Mouse (Mus musculus) embryo, embryonic 9.5 days (tissue): Measurements from ENCODE around the gene Cstad.

Source experiments
- DNase-seq: peaks from one replicate; pipeline ENCODE4 v3.0.0-alpha.2; 2017; ENCODE audit errors: extremely low spot score

Gene Cstad

GRCm38 (mm10) chr2:30594641-30595379 is at the start of gene Cstad:
Gene Cstad, plus strand, starts transcription at chr2:30595040.
- DNase-seq, result peak; percentile 88

- DNase-seq, result peak; percentile 48
Observed at GRCm38 (mm10) chr2:30545706-30546105, 49.1 kb upstream of the Cstad start.

DNA sequence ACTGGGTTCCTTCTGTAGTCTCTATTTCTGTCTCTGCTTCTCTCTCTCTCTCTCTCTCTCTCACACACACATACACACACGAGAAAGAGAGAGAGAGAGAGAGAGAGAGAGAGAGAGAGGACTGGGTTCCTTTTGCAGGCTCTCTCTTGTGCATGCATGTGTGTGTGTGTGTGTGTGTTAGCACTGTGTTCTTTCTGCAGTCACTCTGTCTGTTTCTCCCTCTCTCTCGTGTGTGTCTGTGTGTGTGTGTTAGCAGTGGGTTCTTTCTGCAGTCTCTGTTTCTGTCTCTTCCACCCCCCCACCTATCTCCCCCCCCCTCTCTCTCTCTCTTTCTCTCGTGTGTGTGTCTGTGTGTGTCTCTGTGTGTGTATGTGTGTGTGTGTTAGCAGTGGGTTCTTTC is 48.6 kb upstream of the Cstad start:
- no peak for DNase-seq

DNA sequence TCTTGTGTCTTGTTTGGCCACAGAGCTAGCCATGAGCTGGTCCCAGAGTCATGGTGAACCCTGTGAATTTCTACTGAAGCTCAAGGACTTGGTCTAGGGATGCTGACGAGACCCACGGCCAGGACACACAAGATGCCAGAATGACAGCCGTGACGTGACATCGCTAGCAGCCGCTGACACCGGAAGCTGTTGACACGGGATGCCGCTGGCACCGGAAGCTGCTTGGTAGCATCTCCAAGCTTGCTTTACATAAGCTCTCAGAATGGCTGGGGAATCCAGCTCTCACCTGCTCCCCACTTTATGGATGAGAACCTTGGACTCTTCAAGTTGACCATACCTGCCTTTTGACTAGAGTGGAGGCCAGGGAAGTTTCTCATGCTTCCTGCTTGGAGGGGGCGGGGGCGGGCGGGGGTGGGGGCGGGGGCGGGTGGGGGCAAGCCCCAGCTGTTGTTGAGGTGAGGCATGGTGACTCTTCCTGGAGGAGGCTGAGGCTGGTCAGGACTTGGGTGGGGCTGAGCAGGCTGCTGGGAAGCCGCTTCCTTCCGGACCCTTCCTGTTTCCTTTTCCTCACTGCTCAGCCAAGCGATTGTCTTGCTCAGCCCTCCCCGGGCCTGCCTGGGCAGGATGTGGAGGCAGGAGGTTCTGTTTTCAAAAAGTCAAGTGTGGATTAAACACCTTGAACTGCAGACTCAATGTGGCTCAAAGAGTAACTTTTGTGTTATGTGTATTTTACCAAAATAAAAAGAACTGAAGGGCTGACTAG is 47.2 kb upstream of the Cstad start:
- DNase-seq, result no peak

GRCm38 (mm10) chr2:30551579-30551978 is 43.3 kb upstream of the Cstad start:
- no peak for DNase-seq

DNA sequence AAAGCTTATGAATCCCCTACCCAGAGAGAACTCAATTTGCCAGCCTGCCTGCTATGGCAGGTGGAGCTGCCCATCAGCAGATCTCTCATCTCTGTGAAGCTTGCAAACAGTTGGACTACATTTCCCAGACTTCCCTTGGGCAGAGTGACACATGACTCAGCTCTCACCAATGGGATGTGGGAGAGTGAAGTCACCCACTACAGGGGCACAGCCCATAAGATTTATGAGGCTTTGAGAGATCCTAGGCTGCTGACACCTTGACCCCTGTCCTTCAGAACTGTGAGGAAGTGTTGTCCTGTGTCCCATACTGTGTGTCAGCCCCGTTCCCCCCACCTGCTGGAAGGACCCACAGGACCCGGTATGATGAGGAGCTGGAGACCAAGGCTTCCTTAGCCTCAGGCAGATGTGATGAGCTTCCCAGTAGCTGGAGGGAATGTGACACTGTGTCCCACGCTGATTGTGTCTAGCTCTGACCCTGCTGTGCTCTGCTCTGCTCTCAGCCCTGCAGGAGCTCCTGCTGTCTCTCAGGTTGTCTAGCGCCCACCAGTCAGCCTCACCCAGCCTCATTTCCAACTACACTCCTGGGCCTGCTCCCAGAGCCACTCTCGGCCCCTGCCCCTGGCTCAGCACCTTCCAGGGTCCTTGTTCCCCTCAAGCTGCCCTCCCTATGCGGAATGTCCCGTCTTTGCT is 40.8 kb upstream of the Cstad start:
- DNase-seq, result peak; percentile 63

DNA sequence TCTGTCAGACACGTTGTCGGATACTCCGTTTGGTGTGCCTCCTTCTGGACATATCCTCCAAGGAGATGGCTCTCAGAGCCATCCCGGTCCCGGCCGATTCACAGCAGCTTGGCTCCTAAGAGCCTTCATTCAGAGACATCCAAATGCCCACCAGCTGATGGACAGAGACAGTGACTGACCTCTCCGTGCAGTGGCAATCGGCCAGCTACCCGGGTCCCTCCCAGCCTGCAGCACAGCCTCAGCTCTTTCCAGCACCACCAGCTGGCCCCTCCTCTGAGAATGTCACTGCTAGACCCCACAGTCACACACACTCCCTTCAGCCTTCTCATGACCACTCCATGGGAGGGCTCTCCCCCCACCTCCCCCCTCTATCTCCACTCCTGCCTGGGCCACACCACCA is 39.6 kb upstream of the Cstad start:
- no peak for DNase-seq

GRCm38 (mm10) chr2:30556495-30556894 is 38.3 kb upstream of the Cstad start:
- no peak for DNase-seq

- DNase-seq, result no peak
Observed at GRCm38 (mm10) chr2:30559552-30559951, 35.3 kb upstream of the Cstad start.

DNA sequence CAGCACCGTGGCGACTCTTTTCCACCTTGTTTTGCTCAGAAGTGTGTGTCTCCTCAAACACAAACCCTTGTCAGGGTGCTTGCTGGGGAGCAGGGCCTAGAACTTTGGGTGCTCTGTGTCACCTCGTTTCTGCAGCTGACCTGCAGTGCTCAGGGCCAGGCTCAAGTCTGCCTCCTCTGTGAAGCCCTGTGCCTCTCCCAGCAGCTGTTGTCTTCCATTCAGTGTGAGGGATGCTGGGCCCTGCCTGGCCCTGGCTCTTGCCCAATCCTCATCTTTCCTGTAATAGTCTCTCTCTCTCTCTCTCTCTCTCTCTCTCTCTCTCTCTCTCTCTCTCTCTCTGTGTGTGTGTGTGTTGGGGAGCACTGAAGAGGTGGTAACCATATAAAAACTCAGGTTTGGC is 32.3 kb upstream of the Cstad start:
- no peak for DNase-seq

DNA sequence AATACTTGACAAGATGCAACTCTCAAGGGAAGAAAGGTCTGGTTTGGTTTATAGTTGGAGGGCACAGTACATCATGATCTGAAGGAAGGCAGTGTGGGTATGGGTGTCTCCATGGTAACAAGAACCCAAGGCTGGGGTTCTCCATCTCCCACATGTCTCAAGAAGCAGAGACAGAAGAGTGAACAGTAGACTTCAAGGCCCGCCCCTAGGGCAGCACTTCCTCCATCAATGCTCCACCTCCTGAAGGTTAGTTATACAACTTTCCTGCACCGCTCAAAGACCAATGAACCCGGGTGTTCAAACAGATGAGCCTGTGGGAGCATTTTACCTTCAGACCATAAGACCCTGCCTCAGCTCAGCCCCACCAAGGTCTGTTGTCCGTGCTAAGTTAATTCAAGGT is 23.2 kb upstream of the Cstad start:
- DNase-seq, result no peak

GRCm38 (mm10) chr2:30573522-30573921 is 21.3 kb upstream of the Cstad start:
- DNase-seq, result no peak

- no peak for DNase-seq
Observed at GRCm38 (mm10) chr2:30577010-30577409, 17.8 kb upstream of the Cstad start.

DNA sequence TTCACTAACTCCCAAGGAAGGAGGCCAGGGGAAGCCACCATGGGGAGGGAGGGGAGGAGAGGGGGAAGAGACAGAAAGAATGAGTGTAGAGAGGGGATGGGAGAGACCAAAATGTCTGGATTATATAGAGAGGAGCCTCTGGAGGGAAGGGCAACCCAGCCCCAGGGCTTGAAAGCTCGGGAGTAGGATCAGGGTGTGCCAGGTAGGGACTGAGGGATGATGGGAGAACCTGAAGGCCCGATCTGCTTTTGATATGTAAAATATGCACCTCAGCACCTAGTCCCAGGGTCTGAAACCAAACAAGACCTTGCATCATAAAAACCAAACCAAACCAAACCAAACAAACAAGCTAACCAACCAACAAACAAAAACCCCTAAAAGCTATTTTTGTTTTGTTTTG is 16.8 kb upstream of the Cstad start:
- DNase-seq, result no peak

DNA sequence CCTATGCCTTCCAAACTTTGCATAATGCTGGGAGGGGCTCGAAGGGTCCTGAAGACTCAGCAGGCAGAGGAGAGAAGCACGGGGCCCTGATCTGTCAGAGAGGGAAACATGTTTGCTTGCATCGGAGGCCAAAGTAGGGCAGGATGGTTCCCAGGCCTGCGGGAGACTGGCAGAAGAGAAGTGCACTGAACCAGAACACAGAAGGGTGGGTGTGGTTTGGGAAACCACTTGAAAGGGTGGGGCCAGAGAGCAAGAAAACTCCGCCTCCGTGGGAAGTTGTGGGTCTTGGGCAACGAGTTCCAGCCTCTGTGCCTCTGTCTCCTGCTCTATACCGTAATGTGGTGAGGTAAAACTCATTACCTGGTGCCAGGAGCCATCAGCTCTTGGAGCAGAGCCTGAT is 7.7 kb upstream of the Cstad start:
- DNase-seq, result no peak

DNA sequence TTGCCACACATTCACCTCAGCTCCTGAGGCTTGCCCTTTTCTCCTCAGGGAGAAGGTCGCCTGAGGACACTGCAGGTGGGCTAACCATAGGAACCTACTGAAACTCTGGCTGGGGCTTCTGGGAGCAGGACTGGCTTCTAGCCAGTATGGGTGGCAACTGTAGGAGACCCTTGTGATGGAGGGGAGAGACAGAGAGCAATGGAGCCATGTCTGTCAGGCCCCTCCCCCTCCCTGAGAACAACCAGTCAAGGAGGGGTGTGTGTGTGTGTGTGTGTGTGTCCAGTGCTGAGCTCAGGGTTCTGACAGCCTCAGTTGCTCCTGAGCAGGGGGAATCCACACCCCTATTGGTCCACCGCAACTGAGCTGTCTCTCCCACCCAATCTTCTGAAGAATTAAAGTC is 7.2 kb upstream of the Cstad start:
- no peak for DNase-seq

GRCm38 (mm10) chr2:30588985-30589511 is 5.8 kb upstream of the Cstad start:
- no peak for DNase-seq

DNA sequence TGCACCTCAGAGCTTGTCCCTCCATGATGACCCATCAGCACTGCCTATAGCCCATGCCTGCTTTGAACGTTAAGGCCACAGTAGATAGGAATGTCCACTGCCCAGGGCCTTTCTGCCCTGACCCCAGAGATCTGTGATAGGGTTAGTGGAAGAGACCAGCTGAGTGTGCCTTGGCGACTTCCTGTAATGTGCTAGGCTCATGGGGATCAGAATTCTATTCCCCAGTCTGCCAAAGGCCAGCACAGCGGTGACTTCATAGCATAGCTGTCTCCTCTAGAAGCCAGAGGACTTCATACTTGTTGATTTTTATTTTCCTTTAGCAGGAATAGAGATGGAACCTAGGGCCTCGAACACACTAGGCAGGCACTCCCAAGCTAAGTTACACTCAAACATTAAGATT is 5.1 kb upstream of the Cstad start:
- DNase-seq, result no peak

GRCm38 (mm10) chr2:30590909-30591308 is 3.9 kb upstream of the Cstad start:
- DNase-seq, result peak; percentile 53

DNA sequence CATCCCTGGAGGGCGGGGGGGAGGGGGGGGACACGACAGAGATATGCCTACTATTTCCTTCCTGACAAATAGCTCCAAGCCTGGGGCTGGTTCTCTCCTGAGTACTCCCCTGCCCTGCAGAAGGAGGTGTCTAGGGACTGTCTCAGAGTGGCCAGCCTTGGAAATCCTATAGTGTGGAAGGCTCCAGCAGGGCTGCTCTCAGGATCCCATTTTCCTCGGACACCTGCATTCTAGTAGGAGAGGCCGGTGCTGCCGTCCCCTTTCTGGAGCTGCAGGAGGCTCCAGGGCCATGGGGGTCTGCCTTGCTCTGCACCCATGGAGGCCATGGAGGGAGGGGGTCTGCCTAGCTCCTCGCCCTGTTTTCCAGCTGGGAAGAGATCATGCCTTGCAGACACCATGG is 2.4 kb upstream of the Cstad start:
- DNase-seq, result no peak

GRCm38 (mm10) chr2:30592951-30593350 is 1.9 kb upstream of the Cstad start:
- DNase-seq, result no peak

- DNase-seq, result no peak
Observed at GRCm38 (mm10) chr2:30593636-30594310, 1.1 kb upstream of the Cstad start.
